Mouse (Mus musculus) forebrain, embryonic 12.5 days (tissue): ENCODE measurements at regions not wholly inside any gene's neighbourhood (a gene's known extent, or its start where the extent isn't known, plus 50 kb on each side); places are given as distances from the start of the nearest gene placed in this dataset.

Source experiments
- ATAC-seq: fragments of 200-750 bp; cut with Nextera tagmentation; 2 replicates; pipeline ENCODE4 v1.8.0; 2017; ENCODE audit warnings: moderate TSS enrichment; ENCODE audit not compliant: low FRiP score
- H3K27ac ChIP-seq: fragments of 300-500 bp; sonication (generic); 2 replicates; pipeline ENCODE4 v1.5.1; 2016; ENCODE audit warnings: mild to moderate bottlenecking
- H3K27me3 ChIP-seq: fragments of 300-500 bp; sonication (generic); 2 replicates; pipeline ENCODE4 v1.6.1; 2016; ENCODE audit warnings: mild to moderate bottlenecking
- H3K36me3 ChIP-seq: fragments of 300-500 bp; sonication (generic); replicated peaks from 2 replicates; pipeline ENCODE4 v1.6.1; 2016; ENCODE audit warnings: mild to moderate bottlenecking
- H3K4me1 ChIP-seq: fragments of 300-500 bp; sonication (generic); 2 replicates; pipeline ENCODE4 v1.6.1; 2016
- H3K4me2 ChIP-seq: fragments of 300-500 bp; sonication (generic); 2 replicates; pipeline ENCODE4 v1.6.1; 2016; ENCODE audit warnings: mild to moderate bottlenecking, moderate library complexity
- H3K4me3 ChIP-seq: fragments of 300-500 bp; sonication (generic); replicated peaks from 2 replicates; pipeline ENCODE4 v1.5.1; 2016; ENCODE audit warnings: mild to moderate bottlenecking
- H3K9ac ChIP-seq: fragments of 300-500 bp; sonication (generic); 2 replicates; pipeline ENCODE4 v1.6.1; 2016; ENCODE audit warnings: mild to moderate bottlenecking
- H3K9me3 ChIP-seq: fragments of 300-500 bp; sonication (generic); 2 replicates; pipeline ENCODE4 v1.6.1; 2016
- WGBS: fragments of 180-500 bp; shearing (Covaris S2); methylation state at CpG from one replicate; pipeline ENCODE4 v1.1.7; 2016; 5-methylcytosine and 5-hydroxymethylcytosine counted together

GRCm38 (mm10) chr5:64732356-64732755 lies 70.8 kb upstream of the Klf3 start:
- Histone ChIP-seq H3K36me3 (no peaks in the 10 kb centered on the region), H3K27me3 (no peaks in the 10 kb centered on the region), H3K9ac (no peak overlapping the region), H3K4me1 (no peaks in the 10 kb centered on the region), H3K4me2 (no peak overlapping the region), H3K27ac (no peak overlapping the region), H3K9me3 (no peaks in the 10 kb centered on the region), H3K4me3 (no peak overlapping the region)
- WGBS = 84% methylated on average over 3 of the region's 3 CpGs
- no peak for ATAC-seq

GRCm38 (mm10) chr5:64736985-64737384 lies 66.2 kb upstream of the Klf3 start:
- Histone ChIP-seq H3K9me3 (no peaks in the 10 kb centered on the region), H3K4me1 (peaks cover 25% of the 10 kb centered on the region), H3K9ac (no peak overlapping the region), H3K27ac (no peak overlapping the region), H3K4me3 (no peak overlapping the region), H3K4me2 (no peak overlapping the region), H3K27me3 (no peaks in the 10 kb centered on the region), H3K36me3 (no peaks in the 10 kb centered on the region)
- no peak for ATAC-seq

- Histone ChIP-seq H3K4me2 (peak overlapping the region; percentile 24), H3K36me3 (no peaks in the 10 kb centered on the region), H3K9me3 (no peaks in the 10 kb centered on the region), H3K27me3 (no peaks in the 10 kb centered on the region), H3K4me3 (no peak overlapping the region), H3K27ac (0 out of 2 replicates have a peak overlapping the region, but pooled peaks have one; percentile 71), H3K9ac (peak overlapping the region; percentile 13; the same call in 1 of the 2 replicates), H3K4me1 (peaks cover 25% of the 10 kb centered on the region)
- ATAC-seq = peak; percentile 37; the same call in 1 of the 2 replicates
- WGBS = 11% methylated on average over 11 of the region's 11 CpGs
Observed at GRCm38 (mm10) chr5:64738096-64738780, 65.0 kb upstream of the Klf3 start.

- Histone ChIP-seq H3K27ac (peak overlapping the region; percentile 71; the same call in 1 of the 2 replicates), H3K4me3 (no peak overlapping the region), H3K4me1 (peaks cover 25% of the 10 kb centered on the region), H3K4me2 (peak overlapping the region; percentile 24), H3K9ac (peak overlapping the region; percentile 13; the same call in 1 of the 2 replicates), H3K36me3 (no peaks in the 10 kb centered on the region), H3K9me3 (no peaks in the 10 kb centered on the region), H3K27me3 (no peaks in the 10 kb centered on the region)
- peak; percentile 41; the same call in 1 of the 2 replicates for ATAC-seq
- WGBS = 11% methylated on average over 10 of the region's 10 CpGs
Observed at GRCm38 (mm10) chr5:64738781-64739310, 64.3 kb upstream of the Klf3 start.

- Histone ChIP-seq H3K4me3 (no peak overlapping the region), H3K4me1 (peaks cover 25% of the 10 kb centered on the region), H3K27me3 (no peaks in the 10 kb centered on the region), H3K36me3 (no peaks in the 10 kb centered on the region), H3K27ac (peak overlapping the region; percentile 71), H3K4me2 (0 out of 2 replicates have a peak overlapping the region, but pooled peaks have one; percentile 6), H3K9me3 (no peaks in the 10 kb centered on the region), H3K9ac (no peak overlapping the region)
- 3% methylated on average over 15 of the region's 15 CpGs for WGBS
- ATAC-seq = peak; percentile 64
Observed at GRCm38 (mm10) chr5:64739311-64740261, 63.6 kb upstream of the Klf3 start.

GRCm38 (mm10) chr5:64744041-64744440 lies 59.1 kb upstream of the Klf3 start:
- H3K4me1 ChIP-seq = peaks cover 11% of the 10 kb centered on the region
- H3K27ac ChIP-seq = no peak overlapping the region
- H3K27me3 ChIP-seq = no peaks in the 10 kb centered on the region
- no peak for ATAC-seq
- H3K9me3 ChIP-seq = no peaks in the 10 kb centered on the region
- H3K36me3 ChIP-seq = no peaks in the 10 kb centered on the region
- WGBS = 93% methylated on average over 4 of the region's 4 CpGs
- no peak overlapping the region for H3K4me3 ChIP-seq
- H3K4me2 ChIP-seq = no peak overlapping the region
- no peak overlapping the region for H3K9ac ChIP-seq

GRCm38 (mm10) chr5:64744455-64744854 lies 58.7 kb upstream of the Klf3 start:
- no peak for ATAC-seq
- Histone ChIP-seq H3K27me3 (no peaks in the 10 kb centered on the region), H3K27ac (no peak overlapping the region), H3K4me3 (no peak overlapping the region), H3K4me2 (no peak overlapping the region), H3K4me1 (peaks cover 6% of the 10 kb centered on the region), H3K9ac (no peak overlapping the region), H3K9me3 (no peaks in the 10 kb centered on the region), H3K36me3 (no peaks in the 10 kb centered on the region)
- WGBS = 92% methylated on average over 5 of the region's 5 CpGs

GRCm38 (mm10) chr5:64747461-64747860 lies 55.7 kb upstream of the Klf3 start:
- Histone ChIP-seq H3K9ac (no peak overlapping the region), H3K4me1 (no peaks in the 10 kb centered on the region; the same call in 1 of the 2 replicates), H3K27ac (no peak overlapping the region), H3K27me3 (no peaks in the 10 kb centered on the region), H3K4me2 (no peak overlapping the region), H3K9me3 (no peaks in the 10 kb centered on the region), H3K36me3 (no peaks in the 10 kb centered on the region), H3K4me3 (no peak overlapping the region)
- no peak for ATAC-seq
- 43% methylated on average over 1 of the region's 1 CpGs for WGBS

- Histone ChIP-seq H3K27me3 (no peaks in the 10 kb centered on the region), H3K4me3 (no peak overlapping the region), H3K9ac (no peak overlapping the region), H3K9me3 (no peaks in the 10 kb centered on the region), H3K4me1 (no peaks in the 10 kb centered on the region; the same call in 1 of the 2 replicates), H3K27ac (no peak overlapping the region), H3K4me2 (no peak overlapping the region), H3K36me3 (no peaks in the 10 kb centered on the region)
- ATAC-seq = no peak
- 63% methylated on average over 14 of the region's 14 CpGs for WGBS
Observed at GRCm38 (mm10) chr5:64749415-64750166, 53.6 kb upstream of the Klf3 start.

GRCm38 (mm10) chr5:64750406-64750805 lies 52.8 kb upstream of the Klf3 start:
- Histone ChIP-seq H3K27ac (no peak overlapping the region), H3K36me3 (no peaks in the 10 kb centered on the region), H3K4me3 (no peak overlapping the region), H3K9me3 (no peaks in the 10 kb centered on the region), H3K4me2 (no peak overlapping the region), H3K4me1 (no peaks in the 10 kb centered on the region; the same call in 1 of the 2 replicates), H3K27me3 (no peaks in the 10 kb centered on the region), H3K9ac (no peak overlapping the region)
- ATAC-seq = no peak
- 92% methylated on average over 3 of the region's 3 CpGs for WGBS

GRCm38 (mm10) chr5:64750976-64751656 lies 52.1 kb upstream of the Klf3 start:
- H3K27ac ChIP-seq = no peak overlapping the region
- no peaks in the 10 kb centered on the region for H3K27me3 ChIP-seq
- no peak overlapping the region for H3K4me2 ChIP-seq
- no peak overlapping the region for H3K9ac ChIP-seq
- no peaks in the 10 kb centered on the region for H3K36me3 ChIP-seq
- no peak for ATAC-seq
- no peaks in the 10 kb centered on the region; the same call in 1 of the 2 replicates for H3K4me1 ChIP-seq
- no peak overlapping the region for H3K4me3 ChIP-seq
- WGBS = 76% methylated on average over 7 of the region's 7 CpGs
- H3K9me3 ChIP-seq = no peaks in the 10 kb centered on the region
